16 mouse cellular contexts compared by ENCODE assay signal in genomic region chrX:102067118-102067517, GRCm38 (mm10). TPM values are rescaled to one million over a fixed set of nuclear protein-coding genes. Genes with fewer than 3 reads are reported as not detected.
A peak's percentile ranks its signal among the peaks of the same experiment; 100 is the strongest.
DNase-seq lines count a peak whose midpoint lies in the region; ATAC-seq and TF ChIP-seq lines count a peak whose summit lies in the region.
"Had no signal": no experiment of that assay in that cellular context is flagged by ENCODE, and none has a peak within 500 bp of the region (broad histone marks: within the 10 kb centered on the region; RNA-seq: fewer than 3 reads in every experiment).

No protein-coding gene starts in this region.

- no peaks in the 10 kb centered on the region for H3K36me3 ChIP-seq in midbrain, embryonic 15.5 days (replicated peaks)
- H3K36me3 ChIP-seq: neural tube, embryonic 13.5 days had no signal

- H3K27ac ChIP-seq in layer of hippocampus, adult 2 months: no peak overlapping the region
- no peak overlapping the region for H3K27ac ChIP-seq in midbrain, embryonic 15.5 days
- H3K27ac ChIP-seq: heart, embryonic 13.5 days; neural tube, embryonic 13.5 days had no signal

- no peak for DNase-seq in frontal cortex, postnatal 36 days (ENCODE audit: low spot score in 2 of 2)
- no peak for DNase-seq in layer of hippocampus, adult 2 months (ENCODE audit: low spot score in 2 of 2)
- DNase-seq in layer of hippocampus, postnatal 36 days: no peak
- peak; percentile 6 for DNase-seq in adipocyte (ENCODE audit: low spot score)
- DNase-seq in thymus, postnatal 25 days: no peak
- DNase-seq: adrenal gland, postnatal 14 days; gastrocnemius, postnatal 25 days; kidney, adult 2 months; liver, postnatal 0 days; lung, postnatal 36 days; thymus, adult 2 months had no signal

- H3K9me3 ChIP-seq in midbrain, embryonic 15.5 days: no peaks in the 10 kb centered on the region
- H3K9me3 ChIP-seq: heart, embryonic 13.5 days; neural tube, embryonic 13.5 days had no signal

- peak overlapping the region; percentile 16; the same call in 1 of the 2 replicates for H3K4me2 ChIP-seq in midbrain, embryonic 15.5 days
- H3K4me2 ChIP-seq: heart, embryonic 13.5 days; neural tube, embryonic 13.5 days had no signal

- no peak overlapping the region for H3K4me3 ChIP-seq in layer of hippocampus, adult 2 months
- H3K4me3 ChIP-seq in midbrain, embryonic 15.5 days: no peak overlapping the region
- H3K4me3 ChIP-seq: heart, embryonic 13.5 days; neural tube, embryonic 13.5 days had no signal

- ATAC-seq in frontal cortex, adult (ENCODE audit: low TSS enrichment): 0 out of 2 replicates have a peak, but pooled peaks have one; percentile 18
- no peak for ATAC-seq in midbrain, embryonic 15.5 days (replicated peaks)
- ATAC-seq: CD4-positive, CD25-positive, alpha-beta regulatory T cell, adult 4 months; liver, postnatal 0 days had no signal

- no peak overlapping the region for H3K9ac ChIP-seq in midbrain, embryonic 15.5 days
- H3K9ac ChIP-seq: heart, embryonic 13.5 days; liver, postnatal 0 days; neural tube, embryonic 13.5 days had no signal

- TF ChIP-seq CTCF in layer of hippocampus, adult 2 months (conservative IDR thresholded peaks at IDR 0.05): peak; percentile 41

- H3K27me3 ChIP-seq in midbrain, embryonic 15.5 days (replicated peaks): no peaks in the 10 kb centered on the region

- 72% methylated on average over 6 of the region's 6 CpGs for WGBS in midbrain, embryonic 15.5 days

- H3K4me1 ChIP-seq in midbrain, embryonic 15.5 days: peaks cover 44% of the 10 kb centered on the region

RNA-seq across cellular contexts. Expression of gene Rtl5, which starts 4.0 kb away (rescaled TPM):
- total RNA-seq in layer of hippocampus, adult 2 months (2021): 1 to 10 TPM; 8.8 to 9.0 TPM
- 10 to 100 TPM in 1 of 2 experiments, 1 to 10 TPM in 1; 10.0 to 12.1 TPM for total RNA-seq in layer of hippocampus, postnatal 36 days (2021)
- 9.4 and 11.6 TPM in 2 replicates for polyA plus RNA-seq in midbrain, embryonic 15.5 days (2015; fragmentation: Nextera tagmentation; extraction: Ambion mirVana)

RNA-seq across cellular contexts. Expression of gene Pin4, which starts 52.1 kb away (rescaled TPM):
- total RNA-seq in layer of hippocampus, adult 2 months (2021): 10 to 100 TPM; 25.0 to 34.5 TPM
- total RNA-seq in layer of hippocampus, postnatal 36 days (2021): 10 to 100 TPM; 33.5 to 35.8 TPM
- 63.9 and 71.5 TPM in 2 replicates for polyA plus RNA-seq in midbrain, embryonic 15.5 days (2015; fragmentation: Nextera tagmentation; extraction: Ambion mirVana)
